Mouse (Mus musculus): Measurements from ENCODE around the gene Pkn1. TPM values are rescaled to one million over a fixed set of nuclear protein-coding genes. Genes with fewer than 3 reads are reported as not detected.

The Pkn1 gene
- 27.2 and 31.8 TPM in 2 replicates for polyA plus RNA-seq (2015; fragmentation: Nextera tagmentation; extraction: Ambion mirVana)

DNA sequence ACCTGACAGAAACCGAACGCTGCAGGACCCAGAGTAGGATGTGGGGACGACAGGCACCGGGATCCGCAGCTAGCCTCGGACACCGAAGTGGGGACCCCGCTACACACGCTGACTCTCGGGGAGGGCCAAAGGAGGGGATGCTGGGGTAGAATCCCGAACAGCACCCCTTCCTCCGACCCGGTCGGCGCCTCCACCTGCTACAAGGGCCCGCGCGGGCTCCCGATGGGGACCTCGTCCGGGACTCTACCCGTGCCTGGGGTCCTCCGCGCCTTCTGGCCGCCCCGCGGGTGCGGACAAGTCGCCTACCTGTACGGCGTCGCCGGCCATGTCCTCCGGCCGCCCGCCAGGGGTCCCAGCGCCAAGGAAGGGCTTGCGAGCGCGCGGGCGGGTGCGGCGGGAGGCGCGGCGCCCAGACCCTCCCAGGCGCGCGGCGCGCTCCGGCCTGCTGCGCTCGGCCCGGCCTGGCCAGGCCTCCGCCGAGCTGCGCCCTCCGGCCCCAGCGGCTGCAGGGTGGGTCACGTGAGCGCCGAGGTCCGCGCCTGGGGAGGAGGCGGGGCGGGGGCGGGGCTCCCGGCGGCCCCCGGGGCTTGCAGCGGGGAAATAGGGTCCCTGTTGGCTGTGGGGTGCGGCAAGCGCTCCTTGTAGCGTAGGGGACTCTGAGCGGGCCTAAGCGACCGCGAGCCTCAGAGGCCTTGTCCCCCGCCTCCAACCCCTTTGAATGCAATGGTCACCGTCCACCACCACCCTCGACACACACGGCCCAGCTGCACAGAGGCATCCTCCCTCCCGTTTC lies at the start of gene Pkn1:
Pkn1 (minus strand) TSS at position 519 of the 793 bp plus-strand sequence.
- H3K27ac ChIP-seq (ENCODE audit: low read length) = peak within 1 kb of the TSS; percentile 84
- peak within 1 kb of the TSS; percentile 92 for H3K4me3 ChIP-seq (ENCODE audit: low read length)
- H3K4me1 ChIP-seq (replicated peaks; ENCODE audit: control insufficient read depth, insufficient read depth, low read length) = peaks cover 19% of the 10 kb centered on the region
- no peaks in the 10 kb centered on the region for H3K27me3 ChIP-seq (ENCODE audit: control insufficient read depth, insufficient read depth, low read depth, low read length)
- peak; percentile 96 for ATAC-seq (ENCODE audit: low read depth)
- no peaks in the 10 kb centered on the region; the same call in 1 of the 2 replicates for H3K9me3 ChIP-seq (ENCODE audit: control insufficient read depth, low read length)
- WGBS = under 1% methylated on average over 58 of the region's 85 CpGs
- H3K9ac ChIP-seq (ENCODE audit: low read length) = peak within 1 kb of the TSS; percentile 99
- peak within 1 kb of the TSS; percentile 94 for H3K4me2 ChIP-seq (ENCODE audit: low read depth, low read length)
- no peaks in the 10 kb centered on the region for H3K36me3 ChIP-seq (ENCODE audit: control insufficient read depth, insufficient read depth, low read length)

DNA sequence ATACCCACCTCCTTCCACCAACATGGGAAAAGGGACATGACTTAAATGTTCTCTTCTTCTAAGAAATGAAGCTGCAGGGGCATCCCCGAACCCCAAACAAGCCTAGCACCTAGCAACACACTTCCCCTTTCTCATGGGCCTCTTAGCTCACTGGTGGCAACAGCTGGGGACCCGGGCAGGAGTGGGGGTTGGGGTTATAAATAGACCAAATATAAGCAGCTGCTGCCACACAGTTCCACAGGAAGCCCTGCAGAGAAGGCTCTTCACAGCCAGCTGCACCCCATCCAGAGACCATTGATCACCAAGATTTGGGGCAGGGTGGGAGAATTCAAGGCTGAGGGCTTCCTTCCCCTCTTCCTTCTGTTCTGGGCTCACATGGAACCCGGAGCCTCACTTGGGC lies 49.7 kb upstream of the Pkn1 start:
- Histone ChIP-seq H3K9me3 (ENCODE audit: control insufficient read depth, low read length) (no peaks in the 10 kb centered on the region), H3K4me3 (ENCODE audit: low read length) (no peak overlapping the region), H3K27ac (ENCODE audit: low read length) (peak overlapping the region; percentile 92), H3K4me2 (ENCODE audit: low read depth, low read length) (no peak overlapping the region), H3K4me1 (replicated peaks; ENCODE audit: control insufficient read depth, insufficient read depth, low read length) (peaks cover 13% of the 10 kb centered on the region), H3K36me3 (ENCODE audit: control insufficient read depth, insufficient read depth, low read length) (no peaks in the 10 kb centered on the region), H3K27me3 (ENCODE audit: control insufficient read depth, insufficient read depth, low read depth, low read length) (no peaks in the 10 kb centered on the region; the same call in 1 of the 2 replicates), H3K9ac (ENCODE audit: low read length) (no peak overlapping the region)
- peak; percentile 72 for ATAC-seq (ENCODE audit: low read depth)
- WGBS = 26% methylated on average over 3 of the region's 3 CpGs

DNA sequence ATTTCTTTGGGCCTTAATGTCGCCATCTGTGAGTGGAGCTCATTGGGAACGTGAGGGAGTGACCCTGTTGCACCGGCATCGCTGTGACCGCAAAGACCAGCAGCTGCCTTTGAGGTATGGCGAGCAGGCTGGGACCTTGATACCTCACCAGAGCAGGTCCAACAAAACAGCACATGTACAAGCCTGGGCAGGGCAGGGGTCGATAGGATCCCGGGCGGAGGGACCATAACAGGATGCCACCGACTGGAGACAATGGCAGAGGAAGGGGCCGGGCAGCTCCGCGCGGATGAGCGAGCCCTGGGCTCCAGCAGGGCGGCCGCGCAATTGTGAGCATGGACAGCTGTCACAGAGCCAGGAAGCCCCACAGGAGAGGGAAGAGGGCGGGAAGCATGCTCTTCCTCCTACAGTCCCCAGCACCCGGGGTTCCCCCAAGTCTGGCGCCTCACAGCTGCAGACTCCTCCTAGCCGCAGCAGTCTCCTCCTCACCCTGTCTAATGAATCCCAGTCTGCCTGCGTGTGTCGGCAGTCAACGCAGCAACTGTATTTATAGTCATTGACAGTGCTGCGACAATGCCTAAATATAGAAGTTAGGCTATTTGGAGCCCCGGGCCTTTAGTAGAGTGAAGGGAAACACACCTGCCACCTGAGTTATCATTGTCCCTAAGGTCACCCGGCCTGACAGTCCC lies 48.8 kb upstream of the Pkn1 start:
- ATAC-seq (ENCODE audit: low read depth) = peak; percentile 90
- Histone ChIP-seq H3K4me1 (replicated peaks; ENCODE audit: control insufficient read depth, insufficient read depth, low read length) (peaks cover 13% of the 10 kb centered on the region), H3K36me3 (ENCODE audit: control insufficient read depth, insufficient read depth, low read length) (no peaks in the 10 kb centered on the region), H3K4me3 (ENCODE audit: low read length) (peak overlapping the region; percentile 34), H3K27me3 (ENCODE audit: control insufficient read depth, insufficient read depth, low read depth, low read length) (no peaks in the 10 kb centered on the region; the same call in 1 of the 2 replicates), H3K9ac (ENCODE audit: low read length) (peak overlapping the region; percentile 52), H3K9me3 (ENCODE audit: control insufficient read depth, low read length) (no peaks in the 10 kb centered on the region), H3K4me2 (ENCODE audit: low read depth, low read length) (peak overlapping the region; percentile 62), H3K27ac (ENCODE audit: low read length) (peak overlapping the region; percentile 92)
- 2% methylated on average over 28 of the region's 28 CpGs for WGBS

DNA sequence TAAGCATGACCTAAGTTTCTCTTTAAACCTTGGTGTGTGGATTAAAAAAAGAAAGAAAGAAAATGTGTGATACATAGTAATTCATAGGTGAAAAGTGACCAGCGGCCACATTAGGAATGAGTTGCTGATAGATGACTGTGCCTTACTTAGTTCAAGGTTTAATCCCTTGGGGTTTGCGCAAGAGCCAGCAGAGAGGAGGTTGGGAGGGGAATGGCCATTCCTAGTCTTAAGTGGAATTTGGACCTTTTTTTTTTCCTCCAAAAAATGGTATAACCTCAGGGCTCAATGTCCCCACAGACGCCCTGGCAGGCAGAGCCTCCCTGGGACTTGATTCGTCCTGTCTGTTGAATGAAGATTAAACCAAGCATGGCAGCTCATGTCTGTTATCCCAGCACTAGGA lies 45.1 kb upstream of the Pkn1 start:
- H3K9me3 ChIP-seq (ENCODE audit: control insufficient read depth, low read length) = no peaks in the 10 kb centered on the region
- 83% methylated on average over 4 of the region's 4 CpGs for whole genome bisulfite sequencing
- no peak for ATAC-seq (ENCODE audit: low read depth)
- H3K36me3 ChIP-seq (ENCODE audit: control insufficient read depth, insufficient read depth, low read length) = no peaks in the 10 kb centered on the region
- no peaks in the 10 kb centered on the region; the same call in 1 of the 2 replicates for H3K27me3 ChIP-seq (ENCODE audit: control insufficient read depth, insufficient read depth, low read depth, low read length)
- no peak overlapping the region for H3K27ac ChIP-seq (ENCODE audit: low read length)
- peaks cover 28% of the 10 kb centered on the region for H3K4me1 ChIP-seq (replicated peaks; ENCODE audit: control insufficient read depth, insufficient read depth, low read length)
- no peak overlapping the region for H3K4me3 ChIP-seq (ENCODE audit: low read length)
- no peak overlapping the region for H3K4me2 ChIP-seq (ENCODE audit: low read depth, low read length)
- H3K9ac ChIP-seq (ENCODE audit: low read length) = no peak overlapping the region

DNA sequence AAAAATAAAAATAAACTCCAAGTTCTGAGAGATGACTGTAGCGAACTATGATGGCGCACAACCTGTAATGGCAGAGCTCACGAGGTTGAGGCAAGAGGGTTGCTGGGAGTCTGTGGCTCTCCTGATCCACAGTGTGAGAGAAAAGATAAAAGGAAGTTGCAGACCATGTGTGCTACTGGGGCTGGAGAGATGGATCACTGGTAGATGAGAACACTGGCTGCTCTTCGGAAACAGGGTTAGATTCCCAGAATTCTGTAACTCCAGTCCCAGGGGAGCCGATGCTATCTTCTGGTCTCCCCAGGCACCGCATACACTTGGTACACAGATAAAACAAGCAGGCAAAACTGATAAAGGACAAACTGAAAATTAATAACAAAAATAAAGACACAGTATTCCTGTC lies 44.0 kb upstream of the Pkn1 start:
- Histone ChIP-seq H3K4me3 (ENCODE audit: low read length) (no peak overlapping the region), H3K27me3 (ENCODE audit: control insufficient read depth, insufficient read depth, low read depth, low read length) (no peaks in the 10 kb centered on the region; the same call in 1 of the 2 replicates), H3K27ac (ENCODE audit: low read length) (no peak overlapping the region), H3K4me2 (ENCODE audit: low read depth, low read length) (no peak overlapping the region), H3K9ac (ENCODE audit: low read length) (no peak overlapping the region), H3K36me3 (ENCODE audit: control insufficient read depth, insufficient read depth, low read length) (no peaks in the 10 kb centered on the region), H3K9me3 (ENCODE audit: control insufficient read depth, low read length) (no peaks in the 10 kb centered on the region), H3K4me1 (replicated peaks; ENCODE audit: control insufficient read depth, insufficient read depth, low read length) (peaks cover 26% of the 10 kb centered on the region)
- WGBS = 89% methylated on average over 6 of the region's 6 CpGs
- ATAC-seq (ENCODE audit: low read depth) = no peak

DNA sequence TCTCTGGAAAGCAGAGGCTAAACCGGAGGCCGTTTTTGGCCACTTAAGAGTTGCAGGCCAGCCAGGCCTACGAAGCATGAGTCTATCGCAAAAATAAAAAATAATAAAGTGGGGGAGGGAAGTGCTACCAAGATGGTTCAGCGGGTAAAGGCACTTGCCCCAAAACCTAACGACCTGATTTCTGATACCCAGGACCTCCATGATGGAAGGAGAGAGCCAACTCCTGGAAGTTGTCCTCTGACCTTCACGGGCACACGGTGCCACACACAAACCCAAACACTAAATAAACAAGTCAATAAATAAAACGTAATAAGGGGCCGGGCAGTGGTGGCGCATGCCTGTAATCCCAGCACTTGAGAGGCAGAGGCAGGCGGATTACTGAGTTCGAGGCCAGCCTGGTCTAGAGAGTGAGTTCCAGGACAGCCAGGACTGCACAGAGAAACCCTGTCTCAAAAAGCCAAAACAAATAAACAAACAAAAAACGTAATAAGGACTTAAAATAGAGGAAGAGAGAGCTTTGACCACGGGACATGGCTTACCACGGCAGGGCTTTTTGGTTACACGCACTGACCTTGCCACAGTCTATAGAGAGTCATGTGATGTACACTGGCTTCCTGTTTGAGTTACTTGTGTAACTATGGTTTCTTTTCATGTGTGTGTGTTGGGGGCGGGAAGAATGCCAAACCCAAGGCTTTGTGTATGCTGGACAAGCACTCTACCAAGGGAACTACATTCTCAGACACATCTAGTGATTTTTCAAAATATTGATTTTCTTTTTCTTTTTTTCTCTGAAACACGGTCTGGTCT lies 43.1 kb upstream of the Pkn1 start:
- Histone ChIP-seq H3K27ac (ENCODE audit: low read length) (peak overlapping the region; percentile 94), H3K9me3 (ENCODE audit: control insufficient read depth, low read length) (no peaks in the 10 kb centered on the region), H3K4me2 (ENCODE audit: low read depth, low read length) (peak overlapping the region; percentile 75), H3K4me3 (ENCODE audit: low read length) (peak overlapping the region; percentile 66), H3K9ac (ENCODE audit: low read length) (peak overlapping the region; percentile 77), H3K4me1 (replicated peaks; ENCODE audit: control insufficient read depth, insufficient read depth, low read length) (peaks cover 31% of the 10 kb centered on the region), H3K36me3 (ENCODE audit: control insufficient read depth, insufficient read depth, low read length) (no peaks in the 10 kb centered on the region), H3K27me3 (ENCODE audit: control insufficient read depth, insufficient read depth, low read depth, low read length) (no peaks in the 10 kb centered on the region; the same call in 1 of the 2 replicates)
- peak; percentile 11; the same call in 1 of the 2 replicates for ATAC-seq (ENCODE audit: low read depth)
- 63% methylated on average over 19 of the region's 19 CpGs for WGBS

DNA sequence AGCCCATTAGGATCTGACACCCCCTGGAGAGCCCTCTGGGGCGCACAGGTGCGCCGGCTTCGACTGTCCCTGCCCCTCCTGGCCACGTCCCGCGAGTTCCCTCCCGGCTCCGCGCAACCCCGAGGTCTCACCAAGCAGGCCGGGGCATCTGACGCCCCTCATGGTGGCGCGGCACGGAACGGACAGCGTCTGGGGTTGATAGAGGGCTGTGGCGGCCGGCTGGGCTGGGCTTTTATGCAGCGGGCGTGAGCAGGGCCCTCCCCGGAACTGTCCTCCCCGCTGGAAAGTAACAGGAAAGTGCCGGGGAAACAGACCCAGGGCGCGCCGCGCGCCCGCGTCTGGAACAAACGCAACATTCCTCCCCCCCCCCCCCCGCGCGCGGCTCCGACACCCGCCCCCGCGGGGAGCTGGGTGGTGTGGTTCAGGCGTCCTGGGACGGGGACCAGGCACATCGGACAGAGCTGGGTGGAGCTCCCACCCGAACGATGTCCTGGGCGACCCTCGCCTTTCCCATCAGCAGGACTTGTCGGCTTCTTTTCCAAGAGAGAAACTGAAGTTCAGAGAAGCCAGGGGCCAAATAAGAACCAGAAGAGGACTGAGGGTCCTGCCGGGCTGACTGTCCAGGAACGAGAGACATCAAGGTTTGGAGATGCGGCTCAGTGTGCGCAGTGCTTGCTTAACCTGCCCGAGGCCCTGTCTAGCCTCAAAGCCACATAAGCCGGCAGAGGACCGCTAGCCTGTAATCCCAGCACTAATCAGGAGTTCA lies 42.2 kb upstream of the Pkn1 start, which contains the start of gene Adgre5:
Adgre5 (minus strand) TSS at position 351 of the 766 bp plus-strand sequence.
- under 1% methylated on average over 46 of the region's 56 CpGs for WGBS
- ATAC-seq (ENCODE audit: low read depth) = peak; percentile 90
- Histone ChIP-seq H3K4me2 (ENCODE audit: low read depth, low read length) (peak within 1 kb of the TSS; percentile 75), H3K27me3 (ENCODE audit: control insufficient read depth, insufficient read depth, low read depth, low read length) (no peaks in the 10 kb centered on the region; the same call in 1 of the 2 replicates), H3K9me3 (ENCODE audit: control insufficient read depth, low read length) (no peaks in the 10 kb centered on the region), H3K4me1 (replicated peaks; ENCODE audit: control insufficient read depth, insufficient read depth, low read length) (peaks cover 31% of the 10 kb centered on the region), H3K4me3 (ENCODE audit: low read length) (peak within 1 kb of the TSS; percentile 66), H3K36me3 (ENCODE audit: control insufficient read depth, insufficient read depth, low read length) (no peaks in the 10 kb centered on the region), H3K27ac (ENCODE audit: low read length) (peak within 1 kb of the TSS; percentile 94), H3K9ac (ENCODE audit: low read length) (peak within 1 kb of the TSS; percentile 77)

DNA sequence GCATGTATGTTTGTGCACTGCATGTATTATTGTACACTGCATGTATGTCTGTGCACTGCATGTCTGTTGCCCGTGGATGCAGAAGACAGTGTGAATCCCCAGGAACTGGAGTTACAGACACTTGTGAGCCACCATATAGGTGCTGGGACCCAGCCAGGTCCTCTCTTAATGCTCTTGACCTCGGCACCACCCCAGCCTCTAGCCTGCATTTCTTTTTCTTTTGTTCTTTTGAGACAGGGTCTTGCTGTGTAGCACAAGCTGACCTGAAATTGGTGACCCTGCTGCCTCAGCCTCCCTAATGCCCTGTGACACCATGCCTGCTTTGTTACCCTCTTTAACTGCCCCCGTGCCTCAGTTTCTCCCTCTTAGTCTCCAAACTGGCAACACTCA lies 41.6 kb upstream of the Pkn1 start:
- 17% methylated on average over 3 of the region's 3 CpGs for WGBS
- ATAC-seq (ENCODE audit: low read depth) = peak; percentile 11; the same call in 1 of the 2 replicates

More for the DNA sequence above, 41.6 kb upstream of the Pkn1 start:
- Histone ChIP-seq H3K27ac (ENCODE audit: low read length) (peak overlapping the region; percentile 94), H3K4me3 (ENCODE audit: low read length) (peak overlapping the region; percentile 66), H3K36me3 (ENCODE audit: control insufficient read depth, insufficient read depth, low read length) (no peaks in the 10 kb centered on the region), H3K27me3 (ENCODE audit: control insufficient read depth, insufficient read depth, low read depth, low read length) (no peaks in the 10 kb centered on the region; the same call in 1 of the 2 replicates), H3K4me2 (ENCODE audit: low read depth, low read length) (peak overlapping the region; percentile 75), H3K4me1 (replicated peaks; ENCODE audit: control insufficient read depth, insufficient read depth, low read length) (peaks cover 31% of the 10 kb centered on the region), H3K9ac (ENCODE audit: low read length) (peak overlapping the region; percentile 77), H3K9me3 (ENCODE audit: control insufficient read depth, low read length) (no peaks in the 10 kb centered on the region)

All from lung, embryonic 16.5 days (tissue).